In genomic region chr16:95601807-95602206, GRCm38 (mm10) we compare ENCODE assay signal across 18 mouse cellular contexts. TPM values are rescaled to one million over a fixed set of nuclear protein-coding genes. Genes with fewer than 3 reads are reported as not detected.
DNase-seq lines count a peak whose midpoint lies in the region; ATAC-seq and TF ChIP-seq lines count a peak whose summit lies in the region.
"Had no signal": no experiment of that assay in that cellular context is flagged by ENCODE, and none has a peak within 500 bp of the region (broad histone marks: within the 10 kb centered on the region; RNA-seq: fewer than 3 reads in every experiment).

No protein-coding gene starts in this region.

- WGBS in forebrain, embryonic 10.5 days, result 24% methylated on average over 4 of the region's 4 CpGs
- 22% methylated on average over 4 of the region's 4 CpGs for WGBS in forebrain, embryonic 15.5 days
- WGBS in midbrain, embryonic 10.5 days, result 33% methylated on average over 4 of the region's 4 CpGs
- WGBS in midbrain, postnatal 0 days, result 22% methylated on average over 4 of the region's 4 CpGs
- 38% methylated on average over 4 of the region's 4 CpGs for WGBS in embryonic facial prominence, embryonic 12.5 days
- WGBS in limb, embryonic 15.5 days, result 32% methylated on average over 4 of the region's 4 CpGs

- ATAC-seq in forebrain, embryonic 15.5 days (replicated peaks), result no peak
- no peak for ATAC-seq in midbrain, postnatal 0 days (ENCODE audit: low FRiP score)
- no peak for ATAC-seq in embryonic facial prominence, embryonic 12.5 days (ENCODE audit: insufficient number of reproducible peaks, insufficient read depth, low FRiP score, low TSS enrichment)
- ATAC-seq in limb, embryonic 15.5 days (ENCODE audit: insufficient number of reproducible peaks, low FRiP score, low TSS enrichment, low read depth), result no peak

- H3K4me3 ChIP-seq in forebrain, embryonic 10.5 days, result no peak overlapping the region
- no peak overlapping the region for H3K4me3 ChIP-seq in forebrain, embryonic 15.5 days
- no peak overlapping the region for H3K4me3 ChIP-seq in midbrain, embryonic 10.5 days
- H3K4me3 ChIP-seq in midbrain, postnatal 0 days (ENCODE audit: low read depth, low read length), result no peak overlapping the region
- H3K4me3 ChIP-seq in embryonic facial prominence, embryonic 12.5 days, result no peak overlapping the region
- no peak overlapping the region for H3K4me3 ChIP-seq in limb, embryonic 15.5 days
- H3K4me3 ChIP-seq: gastrocnemius, adult 2 months; left cerebral cortex, adult 2 months; liver, embryonic 15.5 days; megakaryocyte, embryonic 14.5 days had no signal

- H3K27me3 ChIP-seq in forebrain, embryonic 10.5 days (ENCODE audit: poor library complexity, severe bottlenecking), result no peaks in the 10 kb centered on the region
- no peaks in the 10 kb centered on the region for H3K27me3 ChIP-seq in forebrain, embryonic 15.5 days
- H3K27me3 ChIP-seq in midbrain, embryonic 10.5 days (ENCODE audit: low read depth, poor library complexity, severe bottlenecking), result no peaks in the 10 kb centered on the region
- no peaks in the 10 kb centered on the region for H3K27me3 ChIP-seq in midbrain, postnatal 0 days (ENCODE audit: insufficient read depth, low read length)
- no peaks in the 10 kb centered on the region for H3K27me3 ChIP-seq in embryonic facial prominence, embryonic 12.5 days
- H3K27me3 ChIP-seq in limb, embryonic 15.5 days, result no peaks in the 10 kb centered on the region
- H3K27me3 ChIP-seq: liver, embryonic 15.5 days; neural tube, embryonic 13.5 days had no signal

- TF ChIP-seq CTCF in midbrain, postnatal 0 days (IDR thresholded peaks at IDR 0.05), result no peak

- H3K9ac ChIP-seq in forebrain, embryonic 15.5 days (replicated peaks), result no peak overlapping the region
- H3K9ac ChIP-seq in midbrain, postnatal 0 days (replicated peaks; ENCODE audit: low read length, poor library complexity, severe bottlenecking), result no peak overlapping the region
- H3K9ac ChIP-seq in embryonic facial prominence, embryonic 12.5 days, result no peak overlapping the region
- no peak overlapping the region for H3K9ac ChIP-seq in limb, embryonic 15.5 days
- H3K9ac ChIP-seq: liver, embryonic 15.5 days; neural tube, embryonic 13.5 days had no signal

- H3K27ac ChIP-seq in forebrain, embryonic 10.5 days, result peak overlapping the region; percentile 75
- H3K27ac ChIP-seq in forebrain, embryonic 15.5 days (replicated peaks), result no peak overlapping the region
- H3K27ac ChIP-seq in midbrain, embryonic 10.5 days (replicated peaks), result peak overlapping the region; percentile 66
- H3K27ac ChIP-seq in midbrain, postnatal 0 days (ENCODE audit: low read depth, low read length), result no peak overlapping the region
- peak overlapping the region; percentile 83 for H3K27ac ChIP-seq in embryonic facial prominence, embryonic 12.5 days
- H3K27ac ChIP-seq in limb, embryonic 15.5 days, result peak overlapping the region; percentile 83
- H3K27ac ChIP-seq: left cerebral cortex, adult 2 months; liver, embryonic 15.5 days; neural tube, embryonic 13.5 days had no signal

- H3K36me3 ChIP-seq in forebrain, embryonic 10.5 days (replicated peaks), result no peaks in the 10 kb centered on the region
- no peaks in the 10 kb centered on the region for H3K36me3 ChIP-seq in forebrain, embryonic 15.5 days
- H3K36me3 ChIP-seq in midbrain, embryonic 10.5 days, result no peaks in the 10 kb centered on the region
- no peaks in the 10 kb centered on the region for H3K36me3 ChIP-seq in midbrain, postnatal 0 days (ENCODE audit: insufficient read depth, low read length)
- H3K36me3 ChIP-seq in embryonic facial prominence, embryonic 12.5 days, result no peaks in the 10 kb centered on the region
- no peaks in the 10 kb centered on the region for H3K36me3 ChIP-seq in limb, embryonic 15.5 days
- H3K36me3 ChIP-seq: liver, embryonic 15.5 days; neural tube, embryonic 13.5 days had no signal

- peaks cover 24% of the 10 kb centered on the region for H3K4me1 ChIP-seq in forebrain, embryonic 10.5 days
- H3K4me1 ChIP-seq in forebrain, embryonic 15.5 days, result peaks cover 18% of the 10 kb centered on the region
- H3K4me1 ChIP-seq in midbrain, embryonic 10.5 days, result peaks cover 21% of the 10 kb centered on the region
- H3K4me1 ChIP-seq in midbrain, postnatal 0 days (ENCODE audit: insufficient read depth, low read length), result no peaks in the 10 kb centered on the region
- H3K4me1 ChIP-seq in embryonic facial prominence, embryonic 12.5 days, result peaks cover 20% of the 10 kb centered on the region
- peaks cover 21% of the 10 kb centered on the region for H3K4me1 ChIP-seq in limb, embryonic 15.5 days
- H3K4me1 ChIP-seq: liver, embryonic 15.5 days; megakaryocyte, embryonic 14.5 days had no signal

- no peak overlapping the region for H3K4me2 ChIP-seq in forebrain, embryonic 15.5 days (replicated peaks)
- no peak overlapping the region for H3K4me2 ChIP-seq in midbrain, postnatal 0 days (ENCODE audit: low read depth, low read length, poor library complexity, severe bottlenecking)
- H3K4me2 ChIP-seq in embryonic facial prominence, embryonic 12.5 days (replicated peaks), result no peak overlapping the region
- H3K4me2 ChIP-seq in limb, embryonic 15.5 days, result no peak overlapping the region
- H3K4me2 ChIP-seq: liver, embryonic 15.5 days had no signal

- DNase-seq in forebrain, embryonic 10.5 days (ENCODE audit: extremely low spot score, low spot score), result peak; percentile 28
- DNase-seq in midbrain, embryonic 10.5 days (ENCODE audit: low spot score), result peak; percentile 48
- DNase-seq in midbrain, postnatal 0 days (ENCODE audit: low spot score), result no peak
- DNase-seq in T-cell, adult 2 months (ENCODE audit: low spot score), result no peak
- DNase-seq in urinary bladder, postnatal 36 days (ENCODE audit: low spot score in 2 of 2), result no peak
- DNase-seq: adrenal gland, postnatal 14 days; cerebellum, postnatal 14 days; gastrocnemius, adult 2 months; heart, adult 18-20 months; spleen, adult 18-20 months; thymus, postnatal 14 days had no signal

- no peaks in the 10 kb centered on the region for H3K9me3 ChIP-seq in forebrain, embryonic 10.5 days
- no peaks in the 10 kb centered on the region for H3K9me3 ChIP-seq in forebrain, embryonic 15.5 days
- H3K9me3 ChIP-seq in midbrain, embryonic 10.5 days (replicated peaks), result no peaks in the 10 kb centered on the region
- H3K9me3 ChIP-seq in midbrain, postnatal 0 days (ENCODE audit: low read length), result no peaks in the 10 kb centered on the region
- peaks cover 4% of the 10 kb centered on the region; the same call in 1 of the 2 replicates for H3K9me3 ChIP-seq in embryonic facial prominence, embryonic 12.5 days
- no peaks in the 10 kb centered on the region for H3K9me3 ChIP-seq in limb, embryonic 15.5 days
- H3K9me3 ChIP-seq: liver, embryonic 15.5 days; megakaryocyte, embryonic 14.5 days; neural tube, embryonic 13.5 days had no signal

RNA-seq across cellular contexts. Expression of gene Erg, which starts 15.4 kb away (rescaled TPM):
- polyA plus RNA-seq in forebrain, embryonic 10.5 days (2016; fragmentation: Nextera tagmentation; extraction: Ambion mirVana), result 1.9 and 2.2 TPM in 2 replicates
- 1.5 and 1.9 TPM in 2 replicates for polyA plus RNA-seq in forebrain, embryonic 15.5 days (2015; fragmentation: Nextera tagmentation; extraction: Ambion mirVana)
- 1.4 and 1.7 TPM in 2 replicates for polyA plus RNA-seq in midbrain, embryonic 10.5 days (2016; fragmentation: Nextera tagmentation; extraction: Ambion mirVana)
- 4.8 and 5.5 TPM in 2 replicates for total RNA-seq in midbrain, postnatal 0 days (2014; rRNA removed)
- 0.89 and 0.98 TPM in 2 replicates for polyA plus RNA-seq in midbrain, postnatal 0 days (2015; fragmentation: Nextera tagmentation; extraction: Ambion mirVana)
- polyA plus RNA-seq in embryonic facial prominence, embryonic 12.5 days (2016; fragmentation: Nextera tagmentation; extraction: Ambion mirVana), result 11.5 and 14.0 TPM in 2 replicates
- polyA plus RNA-seq in limb, embryonic 15.5 days (2015; fragmentation: Nextera tagmentation; extraction: Ambion mirVana), result 22.9 and 26.2 TPM in 2 replicates

Comparison
In these comparisons a context has a peak if more than half of its experiments do, and no peak if none do; other contexts are left out.
1. DNase-seq: peak in forebrain, embryonic 10.5 days (single experiment) and midbrain, embryonic 10.5 days (single experiment); none in midbrain, postnatal 0 days (single experiment), T-cell, adult 2 months (single experiment) and urinary bladder, postnatal 36 days (0 of 2).
2. H3K27ac ChIP-seq: peak in forebrain, embryonic 10.5 days (single experiment), midbrain, embryonic 10.5 days (single experiment), embryonic facial prominence, embryonic 12.5 days (single experiment) and limb, embryonic 15.5 days (single experiment); none in forebrain, embryonic 15.5 days (single experiment) and midbrain, postnatal 0 days (single experiment).